Mouse (Mus musculus) ES-E14 (cell line): ENCODE results near the gene Tbc1d8.

Experiments
- HCFC1 ChIP-seq: IDR thresholded peaks from 2 replicates; pipeline ENCODE4 v1.6.1; 2012; ENCODE audit warnings: low read length, inconsistent platforms, borderline replicate concordance; ENCODE audit not compliant: insufficient read depth
- ZC3H11A ChIP-seq: IDR thresholded peaks from 2 replicates; pipeline ENCODE4 v1.6.1; 2012; ENCODE audit warnings: low read depth, mild to moderate bottlenecking, inconsistent platforms, low read length, borderline replicate concordance
- ZNF384 ChIP-seq: IDR thresholded peaks from 2 replicates; pipeline ENCODE4 v1.6.1; 2012; ENCODE audit warnings: low read depth, low read length, inconsistent platforms

- TF ChIP-seq ZC3H11A, result no peak
- no peak for TF ChIP-seq HCFC1
- TF ChIP-seq ZNF384, result no peak
Measured at GRCm38 (mm10) chr1:39384914-39385313, 93.6 kb downstream of the Tbc1d8 start.
